Mouse (Mus musculus): ENCODE results near the gene Chn1.

Chn1 gene

GRCm38 (mm10) chr2:73588951-73589350, 186.2 kb downstream of the Chn1 start:
- no peak for DNase-seq

- no peak for DNase-seq
Measured at GRCm38 (mm10) chr2:73587109-73587506, 188.0 kb downstream of the Chn1 start.

GRCm38 (mm10) chr2:73586392-73587108, 188.6 kb downstream of the Chn1 start:
- no peak for DNase-seq

- DNase-seq, result no peak
Measured at GRCm38 (mm10) chr2:73585347-73585831, 189.8 kb downstream of the Chn1 start.

GRCm38 (mm10) chr2:73584645-73585346, 190.3 kb downstream of the Chn1 start:
- DNase-seq, result peak; percentile 81

- DNase-seq, result no peak
Measured at GRCm38 (mm10) chr2:73580720-73581119, 194.4 kb downstream of the Chn1 start.

- no peak for DNase-seq
Measured at GRCm38 (mm10) chr2:73580166-73580565, 195.0 kb downstream of the Chn1 start, which contains the start of gene Chrna1. Chrna1 (minus strand) TSS chr2:73580338.

- no peak for DNase-seq
Measured at GRCm38 (mm10) chr2:73579168-73579567, 196.0 kb downstream of the Chn1 start.

GRCm38 (mm10) chr2:73574418-73574817, 200.7 kb downstream of the Chn1 start:
- no peak for DNase-seq

- DNase-seq, result no peak
Measured at GRCm38 (mm10) chr2:73573556-73573955, 201.6 kb downstream of the Chn1 start.

- peak; percentile 93 for DNase-seq
Measured at GRCm38 (mm10) chr2:73572539-73573372, 202.4 kb downstream of the Chn1 start.

GRCm38 (mm10) chr2:73571901-73572300, 203.2 kb downstream of the Chn1 start:
- DNase-seq, result no peak

GRCm38 (mm10) chr2:73571304-73571703, 203.8 kb downstream of the Chn1 start:
- DNase-seq, result no peak

- peak; percentile 59 for DNase-seq
Measured at GRCm38 (mm10) chr2:73566989-73567605, 208.0 kb downstream of the Chn1 start.

- DNase-seq, result peak; percentile 64
Measured at GRCm38 (mm10) chr2:73566162-73566561, 209.0 kb downstream of the Chn1 start.

- no peak for DNase-seq
Measured at GRCm38 (mm10) chr2:73563690-73564089, 211.5 kb downstream of the Chn1 start.

- DNase-seq, result no peak
Measured at GRCm38 (mm10) chr2:73562656-73563055, 212.5 kb downstream of the Chn1 start.

- DNase-seq, result no peak
Measured at GRCm38 (mm10) chr2:73561665-73562063, 213.5 kb downstream of the Chn1 start.

- no peak for DNase-seq
Measured at GRCm38 (mm10) chr2:73560899-73561664, 214.1 kb downstream of the Chn1 start.

Measured in right cerebral cortex, postnatal 4 days (tissue).